Mouse (Mus musculus): ENCODE measurements at regions not wholly inside any gene's neighbourhood (a gene's known extent, or its start where the extent isn't known, plus 50 kb on each side); places are given as distances from the start of the nearest gene placed in this dataset.

DNA sequence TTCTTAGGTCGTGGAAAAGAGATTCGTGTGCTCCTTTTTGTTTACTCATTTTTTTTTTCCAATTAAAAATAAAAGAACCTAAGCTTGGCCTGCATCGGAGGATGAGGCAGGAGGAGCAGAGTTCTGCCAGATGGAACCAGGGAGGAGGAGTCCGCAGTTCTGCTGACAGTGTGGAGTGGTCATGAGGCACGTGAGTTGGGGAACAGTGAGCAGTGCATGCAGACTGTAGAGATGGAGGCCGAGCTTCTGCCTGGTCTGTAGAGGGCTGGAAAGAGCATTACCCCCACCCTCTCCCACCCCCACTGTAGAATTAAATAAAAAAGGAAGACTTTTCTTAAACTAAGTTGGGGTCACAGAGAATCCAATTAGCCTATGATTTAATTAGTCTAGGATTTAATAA, 202.5 kb upstream of the Nabp1 start:
- H3K36me3 ChIP-seq: no peaks in the 10 kb centered on the region
- no peak for ATAC-seq (ENCODE audit: insufficient number of reproducible peaks, insufficient read depth, low FRiP score, low TSS enrichment, low read depth)
- no peak overlapping the region for H3K4me2 ChIP-seq
- no peaks in the 10 kb centered on the region; the same call in 1 of the 2 replicates for H3K9me3 ChIP-seq
- H3K27ac ChIP-seq: no peak overlapping the region
- H3K4me1 ChIP-seq (replicated peaks): peaks cover 9% of the 10 kb centered on the region
- 84% methylated on average over 6 of the region's 6 CpGs for WGBS
- no peak overlapping the region for H3K4me3 ChIP-seq (replicated peaks)
- H3K9ac ChIP-seq (replicated peaks): no peak overlapping the region
- no peaks in the 10 kb centered on the region for H3K27me3 ChIP-seq

DNA sequence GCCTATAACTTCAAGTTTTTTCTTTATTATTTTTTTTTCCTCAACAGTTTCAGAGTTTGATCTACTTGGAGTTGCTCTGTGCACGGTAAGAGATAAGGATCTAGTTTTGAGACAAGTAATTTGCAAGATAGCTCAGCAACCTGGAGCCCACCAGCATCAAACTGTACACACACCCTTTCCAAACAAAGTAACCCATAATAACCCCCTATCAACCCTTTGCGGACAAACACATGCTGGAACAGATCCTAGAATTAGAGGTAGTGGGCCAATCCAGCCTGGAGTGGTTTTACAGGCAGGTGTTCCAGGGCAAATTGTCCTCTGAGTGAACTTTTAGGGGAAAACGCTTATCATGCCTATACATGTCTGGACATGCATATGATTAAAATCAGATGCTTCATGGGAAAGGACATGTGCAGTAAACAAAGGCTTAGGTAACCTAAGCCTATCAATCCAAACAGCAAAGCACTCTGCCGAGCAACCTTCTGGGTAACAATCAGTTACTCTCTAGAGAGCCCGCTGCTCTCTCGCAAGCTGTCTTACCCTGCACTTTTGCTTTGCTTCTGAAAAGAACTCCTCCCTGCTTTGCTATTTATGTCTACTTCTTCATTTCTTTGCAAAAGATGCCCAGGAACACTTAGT, 200.2 kb upstream of the Nabp1 start:
- no peak overlapping the region for H3K4me3 ChIP-seq (replicated peaks)
- H3K27ac ChIP-seq: no peak overlapping the region
- no peaks in the 10 kb centered on the region; the same call in 1 of the 2 replicates for H3K9me3 ChIP-seq
- H3K4me2 ChIP-seq: no peak overlapping the region
- H3K27me3 ChIP-seq: no peaks in the 10 kb centered on the region
- peak; percentile 31; the same call in 1 of the 2 replicates for ATAC-seq (ENCODE audit: insufficient number of reproducible peaks, insufficient read depth, low FRiP score, low TSS enrichment, low read depth)
- H3K9ac ChIP-seq (replicated peaks): no peak overlapping the region
- WGBS: 56% methylated on average over 6 of the region's 6 CpGs
- no peaks in the 10 kb centered on the region for H3K36me3 ChIP-seq
- H3K4me1 ChIP-seq (replicated peaks): peaks cover 9% of the 10 kb centered on the region

DNA sequence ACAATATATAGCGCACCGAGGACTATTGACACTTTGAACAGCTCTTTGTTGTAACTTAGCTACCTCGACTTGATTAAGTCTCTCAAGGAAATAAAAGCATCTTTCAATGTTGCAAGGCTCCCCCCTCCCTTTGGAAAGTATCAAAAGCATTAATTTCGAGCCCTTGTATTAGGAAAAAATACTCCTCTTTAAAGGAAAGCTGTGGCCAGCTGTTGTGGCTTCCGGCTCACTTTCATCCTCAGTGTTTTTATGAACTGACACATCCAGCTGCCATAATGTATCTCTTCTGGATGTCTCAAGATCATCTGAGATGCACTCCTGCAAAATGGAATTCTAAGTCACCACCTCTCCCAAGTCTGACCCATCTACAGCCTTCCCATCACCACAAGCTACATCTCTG, 199.6 kb upstream of the Nabp1 start:
- Histone ChIP-seq H3K27me3 (no peaks in the 10 kb centered on the region), H3K4me1 (replicated peaks) (peaks cover 9% of the 10 kb centered on the region), H3K36me3 (no peaks in the 10 kb centered on the region), H3K9ac (replicated peaks) (no peak overlapping the region), H3K27ac (no peak overlapping the region), H3K4me2 (no peak overlapping the region), H3K4me3 (replicated peaks) (no peak overlapping the region), H3K9me3 (no peaks in the 10 kb centered on the region; the same call in 1 of the 2 replicates)
- WGBS: 60% methylated on average over 5 of the region's 5 CpGs
- no peak for ATAC-seq (ENCODE audit: insufficient number of reproducible peaks, insufficient read depth, low FRiP score, low TSS enrichment, low read depth)

DNA sequence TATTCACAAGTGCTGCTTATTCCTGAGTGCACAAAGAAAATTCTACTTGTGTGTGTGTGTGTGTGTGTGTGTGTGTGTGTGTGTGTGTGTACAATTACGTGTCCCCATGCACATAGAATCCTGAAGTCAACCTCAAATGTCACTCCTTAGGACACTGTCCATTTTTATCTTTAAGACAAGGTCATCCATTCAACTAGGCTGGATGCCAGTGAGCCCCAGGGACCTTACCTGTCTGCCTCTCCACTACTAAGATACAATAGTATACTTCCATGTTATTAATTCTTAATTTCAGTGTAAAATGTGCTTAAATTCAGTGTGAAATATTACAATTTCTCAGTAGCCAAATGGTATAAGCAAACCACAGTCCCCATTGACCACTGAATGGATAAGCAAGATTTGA, 193.5 kb upstream of the Nabp1 start:
- H3K4me2 ChIP-seq: no peak overlapping the region
- H3K27me3 ChIP-seq: no peaks in the 10 kb centered on the region
- H3K36me3 ChIP-seq: no peaks in the 10 kb centered on the region
- H3K9me3 ChIP-seq: no peaks in the 10 kb centered on the region
- no peak for ATAC-seq (ENCODE audit: insufficient number of reproducible peaks, insufficient read depth, low FRiP score, low TSS enrichment, low read depth)
- no peak overlapping the region for H3K4me3 ChIP-seq (replicated peaks)
- H3K9ac ChIP-seq (replicated peaks): no peak overlapping the region
- H3K27ac ChIP-seq: 0 out of 2 replicates have a peak overlapping the region, but pooled peaks have one; percentile 31
- peaks cover 9% of the 10 kb centered on the region for H3K4me1 ChIP-seq (replicated peaks)
- 55% methylated on average over 1 of the region's 1 CpGs for WGBS

DNA sequence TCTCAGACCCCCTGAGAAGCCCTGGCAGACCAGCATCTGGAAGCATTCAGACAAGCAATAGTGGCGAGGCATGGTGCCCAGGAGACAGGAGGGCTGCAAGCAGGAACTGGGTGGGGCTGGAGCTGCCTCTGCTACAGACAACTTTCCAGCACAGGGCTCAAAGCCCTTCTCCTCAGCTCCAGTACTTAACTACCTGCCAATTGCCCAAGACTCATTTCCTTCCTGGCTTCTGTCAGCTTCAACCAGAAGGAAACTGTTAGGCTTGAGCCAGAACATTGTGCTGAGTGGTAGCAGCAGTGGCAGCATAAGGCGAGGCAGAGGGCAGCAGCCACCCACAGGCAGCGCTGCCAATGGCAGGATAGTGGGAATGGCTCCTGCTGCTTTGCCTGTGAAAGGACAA, 193.1 kb upstream of the Nabp1 start:
- H3K9ac ChIP-seq (replicated peaks): no peak overlapping the region
- WGBS: 15% methylated on average over 3 of the region's 3 CpGs
- no peaks in the 10 kb centered on the region for H3K27me3 ChIP-seq
- H3K4me2 ChIP-seq: no peak overlapping the region
- no peaks in the 10 kb centered on the region for H3K9me3 ChIP-seq
- no peak for ATAC-seq (ENCODE audit: insufficient number of reproducible peaks, insufficient read depth, low FRiP score, low TSS enrichment, low read depth)
- peaks cover 9% of the 10 kb centered on the region for H3K4me1 ChIP-seq (replicated peaks)
- H3K36me3 ChIP-seq: no peaks in the 10 kb centered on the region
- H3K4me3 ChIP-seq (replicated peaks): no peak overlapping the region
- H3K27ac ChIP-seq: 0 out of 2 replicates have a peak overlapping the region, but pooled peaks have one; percentile 31

DNA sequence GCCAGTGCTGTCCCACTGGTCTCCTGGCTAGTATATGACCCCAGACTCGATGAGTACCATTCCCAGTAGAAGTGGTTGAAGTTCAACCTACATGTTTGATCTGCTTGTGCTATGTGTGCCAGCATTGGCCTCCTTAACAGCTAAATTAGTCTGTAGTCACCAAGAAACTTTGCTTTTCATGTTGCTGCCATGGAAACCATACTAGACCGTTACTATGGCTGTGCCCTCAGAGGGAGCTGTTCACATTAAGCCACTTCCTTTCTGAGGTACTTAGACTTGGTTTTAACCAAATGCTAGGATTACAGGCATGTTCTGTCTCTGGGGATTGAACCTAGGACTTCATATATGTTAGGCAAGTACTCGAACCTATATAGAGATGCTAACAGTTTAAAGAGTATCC, 191.8 kb upstream of the Nabp1 start:
- Histone ChIP-seq H3K4me2 (no peak overlapping the region), H3K9ac (replicated peaks) (no peak overlapping the region), H3K27me3 (no peaks in the 10 kb centered on the region), H3K9me3 (no peaks in the 10 kb centered on the region), H3K27ac (no peak overlapping the region), H3K4me1 (replicated peaks) (peaks cover 9% of the 10 kb centered on the region), H3K36me3 (no peaks in the 10 kb centered on the region), H3K4me3 (replicated peaks) (no peak overlapping the region)
- ATAC-seq (ENCODE audit: insufficient number of reproducible peaks, insufficient read depth, low FRiP score, low TSS enrichment, low read depth): no peak
- WGBS: 59% methylated on average over 3 of the region's 3 CpGs

DNA sequence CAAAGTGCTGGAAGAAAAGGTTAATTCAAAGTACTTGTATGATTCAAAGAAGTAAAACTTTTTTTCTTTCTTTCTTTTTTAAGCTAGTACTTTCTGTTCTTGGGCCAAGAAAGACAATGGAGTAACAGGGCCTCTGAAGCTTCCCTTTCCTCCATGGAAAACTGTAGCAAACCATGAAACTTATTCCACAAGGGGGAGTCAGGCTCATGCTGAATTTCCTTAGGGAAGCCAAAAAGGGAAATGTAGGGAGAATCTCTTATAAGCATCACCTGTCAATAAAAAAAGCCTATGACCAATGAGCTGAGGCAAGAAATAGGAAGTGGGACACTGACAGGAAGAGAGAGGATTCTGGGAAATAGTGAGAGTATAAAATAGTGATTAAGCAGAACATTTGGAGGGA, 190.7 kb upstream of the Nabp1 start:
- Histone ChIP-seq H3K9ac (replicated peaks) (no peak overlapping the region), H3K4me2 (no peak overlapping the region), H3K4me1 (replicated peaks) (peaks cover 9% of the 10 kb centered on the region), H3K4me3 (replicated peaks) (no peak overlapping the region), H3K27ac (no peak overlapping the region), H3K36me3 (no peaks in the 10 kb centered on the region), H3K9me3 (no peaks in the 10 kb centered on the region), H3K27me3 (no peaks in the 10 kb centered on the region)
- no peak for ATAC-seq (ENCODE audit: insufficient number of reproducible peaks, insufficient read depth, low FRiP score, low TSS enrichment, low read depth)

DNA sequence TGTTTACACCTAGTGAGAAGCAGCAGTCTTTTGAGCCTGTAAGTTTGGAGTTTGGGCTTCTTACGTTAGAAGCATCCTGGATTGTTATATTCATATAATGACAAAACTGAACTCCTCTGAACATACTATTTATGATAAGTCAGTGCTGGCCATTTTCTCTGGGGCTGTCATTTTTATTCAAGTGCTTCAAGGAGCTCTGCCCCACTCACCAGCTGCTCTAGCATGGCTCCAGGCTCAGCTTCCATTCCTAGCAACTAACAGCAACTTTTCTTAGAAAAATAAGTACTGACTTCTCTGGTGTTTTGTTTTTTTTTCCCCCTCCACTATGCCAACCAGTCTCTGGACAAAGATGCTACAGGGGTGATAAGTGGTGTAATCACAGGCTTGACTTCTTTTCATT, 182.3 kb upstream of the Nabp1 start:
- ATAC-seq (ENCODE audit: insufficient number of reproducible peaks, insufficient read depth, low FRiP score, low TSS enrichment, low read depth): no peak
- Histone ChIP-seq H3K4me3 (replicated peaks) (no peak overlapping the region), H3K27me3 (no peaks in the 10 kb centered on the region), H3K36me3 (no peaks in the 10 kb centered on the region), H3K4me1 (replicated peaks) (no peaks in the 10 kb centered on the region), H3K9me3 (no peaks in the 10 kb centered on the region), H3K27ac (no peak overlapping the region), H3K4me2 (no peak overlapping the region), H3K9ac (replicated peaks) (no peak overlapping the region)
- 97% methylated on average over 1 of the region's 1 CpGs for WGBS

DNA sequence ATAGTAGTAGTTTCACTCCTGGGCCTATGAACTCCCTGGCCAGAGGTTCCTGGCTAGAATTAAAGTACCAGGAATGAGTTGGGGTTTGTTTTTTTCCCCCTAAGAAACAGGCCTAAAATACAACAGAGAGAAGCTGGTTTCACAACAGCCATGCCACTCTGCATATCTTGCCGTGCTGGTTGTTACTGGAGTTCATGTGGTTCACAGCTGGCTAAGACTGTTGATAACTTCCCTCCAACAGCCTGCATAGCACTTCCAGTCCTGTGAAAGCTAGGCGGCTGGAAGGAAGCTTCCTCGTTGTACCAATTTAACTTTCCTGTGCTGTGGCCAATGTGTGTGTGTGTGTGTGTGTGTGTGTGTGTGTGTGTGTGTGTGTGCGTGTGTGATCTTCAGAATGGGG, 179.0 kb upstream of the Nabp1 start:
- ATAC-seq (ENCODE audit: insufficient number of reproducible peaks, insufficient read depth, low FRiP score, low TSS enrichment, low read depth): no peak
- H3K36me3 ChIP-seq: no peaks in the 10 kb centered on the region
- no peaks in the 10 kb centered on the region for H3K27me3 ChIP-seq
- H3K27ac ChIP-seq: no peak overlapping the region
- no peak overlapping the region for H3K4me2 ChIP-seq
- H3K4me3 ChIP-seq (replicated peaks): no peak overlapping the region
- 66% methylated on average over 4 of the region's 4 CpGs for WGBS
- H3K4me1 ChIP-seq (replicated peaks): no peaks in the 10 kb centered on the region
- H3K9ac ChIP-seq (replicated peaks): no peak overlapping the region
- no peaks in the 10 kb centered on the region for H3K9me3 ChIP-seq

DNA sequence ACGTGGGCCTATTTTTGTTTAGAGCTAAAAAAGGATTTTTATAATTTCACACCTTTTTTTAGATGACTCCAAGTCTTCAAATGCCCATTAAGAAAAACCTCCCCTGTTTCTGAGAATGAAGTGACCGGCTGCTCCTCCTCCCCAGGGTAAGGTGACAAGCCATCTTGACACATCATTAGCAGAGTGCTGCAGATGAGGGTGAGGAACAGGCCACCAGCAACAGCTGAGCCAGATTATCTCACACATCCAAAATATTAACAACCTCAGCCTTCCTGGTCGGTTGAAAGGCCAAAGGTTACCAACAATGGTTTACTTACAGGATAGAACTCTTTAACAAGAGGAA, 172.4 kb upstream of the Nabp1 start:
- no peaks in the 10 kb centered on the region for H3K27me3 ChIP-seq
- peaks cover 8% of the 10 kb centered on the region for H3K4me1 ChIP-seq (replicated peaks)
- no peak overlapping the region for H3K27ac ChIP-seq
- H3K4me2 ChIP-seq: no peak overlapping the region
- 3% methylated on average over 3 of the region's 3 CpGs for WGBS
- H3K36me3 ChIP-seq: no peaks in the 10 kb centered on the region
- no peaks in the 10 kb centered on the region for H3K9me3 ChIP-seq
- H3K9ac ChIP-seq (replicated peaks): no peak overlapping the region
- peak; percentile 56; the same call in 1 of the 2 replicates for ATAC-seq (ENCODE audit: insufficient number of reproducible peaks, insufficient read depth, low FRiP score, low TSS enrichment, low read depth)
- no peak overlapping the region for H3K4me3 ChIP-seq (replicated peaks)

DNA sequence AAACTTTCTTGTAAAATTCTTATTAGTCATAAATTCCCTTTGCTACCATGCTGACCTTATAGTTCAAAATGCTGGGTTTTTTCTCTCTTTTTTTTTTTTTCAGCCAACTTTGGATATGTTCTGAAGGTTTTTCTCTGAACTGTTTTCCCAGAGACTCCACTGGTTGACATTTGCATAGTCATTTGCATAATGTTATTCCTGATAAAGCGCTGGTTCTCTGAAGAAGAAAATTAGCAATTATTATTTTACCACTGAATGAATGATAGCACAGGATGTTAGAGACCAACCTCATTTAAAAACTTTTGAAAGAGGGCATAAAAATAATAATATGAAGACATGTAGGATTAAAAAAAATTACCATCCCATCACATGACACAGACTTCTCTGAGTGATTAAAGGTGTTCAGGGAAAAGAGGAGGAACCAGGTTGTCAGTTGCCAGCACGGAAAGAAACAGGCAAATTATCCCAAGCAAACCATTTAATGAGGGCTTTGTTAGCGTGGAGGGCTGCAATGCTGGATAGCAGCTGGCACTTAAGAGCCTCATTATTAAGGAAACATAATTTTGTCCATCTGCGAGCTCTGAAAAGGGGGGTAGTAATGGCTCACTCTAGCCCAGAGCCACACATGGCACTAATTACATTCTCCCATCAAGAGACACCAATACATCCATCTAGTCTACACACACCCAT, 171.9 kb upstream of the Nabp1 start:
- ATAC-seq (ENCODE audit: insufficient number of reproducible peaks, insufficient read depth, low FRiP score, low TSS enrichment, low read depth): peak; percentile 66; the same call in 1 of the 2 replicates
- Histone ChIP-seq H3K27me3 (no peaks in the 10 kb centered on the region), H3K9me3 (no peaks in the 10 kb centered on the region), H3K27ac (no peak overlapping the region), H3K4me1 (replicated peaks) (peaks cover 8% of the 10 kb centered on the region), H3K4me3 (replicated peaks) (no peak overlapping the region), H3K36me3 (no peaks in the 10 kb centered on the region), H3K9ac (replicated peaks) (no peak overlapping the region), H3K4me2 (no peak overlapping the region)
- 9% methylated on average over 4 of the region's 4 CpGs for WGBS

DNA sequence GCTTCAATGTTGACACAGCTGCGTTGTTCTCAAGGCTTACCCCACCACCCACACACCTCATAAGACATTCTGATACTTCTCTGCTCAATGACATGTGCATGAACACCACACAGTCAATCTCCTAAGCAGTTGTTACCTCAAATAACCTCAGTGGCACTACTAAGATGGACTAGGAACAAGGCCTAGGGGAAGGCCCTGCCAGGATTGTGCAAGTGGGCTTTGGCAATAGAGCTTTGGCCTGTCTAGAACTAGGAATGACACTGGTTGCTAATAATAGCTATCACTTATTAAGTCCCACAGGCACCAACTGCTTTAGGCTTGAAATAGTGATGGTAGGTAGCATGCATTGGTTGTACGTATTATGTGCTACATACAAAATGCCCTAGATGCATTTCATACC, 169.7 kb upstream of the Nabp1 start:
- no peaks in the 10 kb centered on the region for H3K9me3 ChIP-seq
- H3K4me1 ChIP-seq (replicated peaks): peaks cover 8% of the 10 kb centered on the region
- no peak for ATAC-seq (ENCODE audit: insufficient number of reproducible peaks, insufficient read depth, low FRiP score, low TSS enrichment, low read depth)
- no peak overlapping the region for H3K27ac ChIP-seq
- WGBS: 87% methylated on average over 2 of the region's 2 CpGs
- H3K36me3 ChIP-seq: no peaks in the 10 kb centered on the region
- no peak overlapping the region for H3K4me2 ChIP-seq
- H3K27me3 ChIP-seq: no peaks in the 10 kb centered on the region
- H3K4me3 ChIP-seq (replicated peaks): no peak overlapping the region
- H3K9ac ChIP-seq (replicated peaks): no peak overlapping the region
